In genomic region chr10:59506711-59507110, GRCm38 (mm10) we compare ENCODE assay signal across 22 mouse cellular contexts.
"Had no signal": no experiment of that assay in that cellular context is flagged by ENCODE, and none has a peak within 500 bp of the region (broad histone marks: within the 10 kb centered on the region; RNA-seq: fewer than 3 reads in every experiment).

No protein-coding gene starts in this region.

- H3K4me3 ChIP-seq: limb, embryonic 10.5 days; limb, embryonic 13.5 days; liver, embryonic 12.5 days; liver, embryonic 15.5 days; midbrain, embryonic 12.5 days; midbrain, embryonic 15.5 days; neural tube, embryonic 12.5 days; neural tube, embryonic 15.5 days had no signal

- ATAC-seq: inflammation-experienced regulatory T-cells, adult 6 months; liver, embryonic 12.5 days; midbrain, embryonic 15.5 days had no signal

- DNase-seq: kidney, adult 2 months; kidney, postnatal 14 days; kidney, postnatal 4 days; layer of hippocampus, adult 9-11 months; liver; lung, adult 18-20 months; lung, postnatal 14 days; retina, postnatal 1 day; right cerebral cortex, postnatal 25 days; spleen, adult 18-20 months; thymus, adult 18-20 months; thymus, postnatal 36 days had no signal

- H3K4me1 ChIP-seq: liver, embryonic 15.5 days had no signal

- H3K9ac ChIP-seq: limb, embryonic 13.5 days; liver, embryonic 12.5 days; liver, embryonic 15.5 days; midbrain, embryonic 12.5 days; midbrain, embryonic 15.5 days; neural tube, embryonic 12.5 days; neural tube, embryonic 15.5 days had no signal

- H3K27me3 ChIP-seq: limb, embryonic 13.5 days; liver, embryonic 12.5 days; liver, embryonic 15.5 days; midbrain, embryonic 12.5 days; midbrain, embryonic 15.5 days; neural tube, embryonic 12.5 days; neural tube, embryonic 15.5 days had no signal

- H3K36me3 ChIP-seq: limb, embryonic 10.5 days; limb, embryonic 13.5 days; liver, embryonic 12.5 days; liver, embryonic 15.5 days; midbrain, embryonic 12.5 days; midbrain, embryonic 15.5 days; neural tube, embryonic 12.5 days; neural tube, embryonic 15.5 days had no signal

- H3K9me3 ChIP-seq: limb, embryonic 10.5 days; limb, embryonic 13.5 days; liver, embryonic 12.5 days; liver, embryonic 15.5 days; midbrain, embryonic 12.5 days; midbrain, embryonic 15.5 days; neural tube, embryonic 12.5 days; neural tube, embryonic 15.5 days had no signal

- H3K27ac ChIP-seq: limb, embryonic 10.5 days; limb, embryonic 13.5 days; liver, embryonic 12.5 days; liver, embryonic 15.5 days; macrophage; midbrain, embryonic 12.5 days; midbrain, embryonic 15.5 days; neural tube, embryonic 12.5 days; neural tube, embryonic 15.5 days had no signal

- H3K4me2 ChIP-seq: limb, embryonic 13.5 days; liver, embryonic 12.5 days; liver, embryonic 15.5 days; midbrain, embryonic 12.5 days; midbrain, embryonic 15.5 days; neural tube, embryonic 12.5 days; neural tube, embryonic 15.5 days had no signal
